Mouse (Mus musculus) heart, adult 9 months (tissue): ENCODE measurements around the gene Tiam2.

Experiments
- DNase-seq, 2 experiments: peaks; one replicate each; pipeline ENCODE4 v3.0.0; 2022; ENCODE audit warnings: low spot score in 2 of 2

Tiam2 gene

GRCm38 (mm10) chr17:3558356-3558870, 232.0 kb downstream of the Tiam2 start:
- DNase-seq, result no peak

- DNase-seq, result no peak
These were observed 234.2 kb downstream of the Tiam2 start for GRCm38 (mm10) chr17:3560534-3560933.

- no peak for DNase-seq
These were observed 236.0 kb downstream of the Tiam2 start for GRCm38 (mm10) chr17:3562405-3562804.

- DNase-seq, result peak in 1 of 2 experiments; percentile 50
These were observed 244.5 kb downstream of the Tiam2 start for GRCm38 (mm10) chr17:3570876-3571275.
